Mouse (Mus musculus): ENCODE data around the gene Myl7.
"Not testable (repeated sequence)": the region's sequence is repeated elsewhere in the genome, so short reads cannot be mapped to it uniquely, and the experiment has no call there.

Myl7 gene

DNA sequence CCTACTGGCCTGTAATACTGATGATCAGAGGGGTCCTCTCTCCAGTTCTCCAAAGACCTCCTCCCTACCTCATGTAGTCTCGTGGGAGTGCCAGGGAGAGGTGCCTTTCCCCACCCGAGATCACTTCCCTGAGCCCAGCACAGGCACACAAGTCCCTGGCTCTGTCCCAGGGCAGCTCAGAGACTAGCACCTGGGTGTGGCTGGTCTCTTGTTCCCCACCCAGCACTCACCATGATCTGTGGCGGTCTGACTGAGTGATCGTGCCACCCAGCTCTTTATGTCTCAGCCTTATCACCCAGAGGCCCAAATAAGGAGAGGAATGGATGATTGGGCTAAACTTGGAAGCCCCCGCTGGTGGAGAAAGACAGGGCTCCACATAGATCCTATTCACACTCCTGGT, at the start of gene Myl7:
TSS of gene Myl7 (minus strand) at position 252 of the 400 bp plus-strand sequence.
- DNase-seq = no peak

DNA sequence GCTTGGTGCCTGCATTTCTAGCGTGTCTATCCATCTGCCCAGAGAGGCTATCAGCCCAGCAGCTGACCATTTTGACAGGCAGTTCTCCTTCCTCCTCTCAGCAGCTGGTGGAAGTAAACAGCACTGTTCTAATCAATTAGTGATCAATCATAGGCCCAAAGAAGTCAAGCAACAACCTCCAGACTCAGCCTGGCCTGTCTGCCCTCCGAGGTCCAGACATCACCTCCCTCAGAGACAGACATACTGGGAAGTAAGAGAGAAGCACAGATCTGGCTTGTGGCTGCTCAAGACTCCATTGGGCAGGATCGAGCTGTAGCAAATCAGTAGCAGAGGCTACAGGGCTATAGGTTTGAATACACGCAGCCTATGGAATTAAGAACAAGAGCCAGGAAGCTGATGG, 49.2 kb upstream of the Myl7 start:
- DNase-seq = no peak

DNA sequence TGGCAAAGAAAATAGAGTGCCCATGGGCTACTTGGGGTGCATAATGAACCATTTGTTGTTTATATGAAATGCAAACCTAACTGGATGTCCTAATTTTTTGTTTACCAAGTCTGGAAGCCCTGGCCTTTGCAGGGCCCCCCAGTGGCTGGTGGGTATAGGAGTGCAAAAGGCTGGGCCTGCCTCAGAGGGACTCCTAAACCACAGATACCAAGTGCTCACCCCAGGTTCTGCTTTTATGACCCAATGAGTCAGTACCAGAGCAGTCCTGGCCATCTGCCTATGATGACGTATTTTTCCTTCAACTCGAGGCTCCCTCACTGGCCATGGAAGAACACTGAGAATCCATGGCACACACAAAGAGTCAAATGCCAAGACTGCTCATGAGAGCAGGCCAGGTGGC, 46.5 kb upstream of the Myl7 start:
- DNase-seq = peak; percentile 26

DNA sequence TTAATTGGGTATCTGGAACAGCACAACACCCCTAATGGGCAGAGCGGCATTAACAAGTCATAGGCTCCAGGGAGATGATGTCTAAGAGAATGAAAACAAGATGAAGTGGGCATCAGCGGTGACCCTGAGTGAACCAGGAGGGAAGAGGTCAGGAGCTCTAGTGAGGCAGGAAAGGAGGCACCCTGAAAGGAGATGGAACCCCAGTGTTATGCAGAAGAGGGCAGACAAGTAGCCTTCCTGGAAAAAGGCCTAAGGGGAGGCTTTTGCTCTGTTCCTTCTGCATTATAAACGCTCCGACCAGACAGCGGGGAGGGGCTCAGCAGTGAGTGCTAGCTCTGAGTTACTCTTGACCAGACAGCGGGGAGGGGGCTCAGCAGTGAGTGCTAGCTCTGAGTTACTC, 44.4 kb upstream of the Myl7 start:
- DNase-seq = no peak

DNA sequence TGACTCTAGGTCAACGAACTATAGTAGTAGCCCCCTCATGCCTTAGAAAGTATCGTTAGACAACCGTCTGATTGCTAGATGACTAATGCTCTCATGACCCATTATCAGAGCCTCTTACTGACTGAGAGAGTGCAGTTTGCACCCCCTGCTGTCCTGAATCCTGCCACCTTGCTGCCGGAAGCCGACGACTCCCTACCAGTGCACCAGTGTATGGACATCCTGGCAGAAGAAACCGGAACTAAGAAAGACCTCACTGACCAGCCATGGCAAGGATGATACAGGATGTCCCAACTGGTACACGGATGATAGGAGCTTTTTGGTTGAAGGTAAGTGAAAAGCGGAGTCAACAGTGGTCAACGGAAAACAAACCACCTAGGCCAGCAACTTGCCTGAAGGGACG, 35.9 kb upstream of the Myl7 start:
- DNase-seq = not testable (repeated sequence)

DNA sequence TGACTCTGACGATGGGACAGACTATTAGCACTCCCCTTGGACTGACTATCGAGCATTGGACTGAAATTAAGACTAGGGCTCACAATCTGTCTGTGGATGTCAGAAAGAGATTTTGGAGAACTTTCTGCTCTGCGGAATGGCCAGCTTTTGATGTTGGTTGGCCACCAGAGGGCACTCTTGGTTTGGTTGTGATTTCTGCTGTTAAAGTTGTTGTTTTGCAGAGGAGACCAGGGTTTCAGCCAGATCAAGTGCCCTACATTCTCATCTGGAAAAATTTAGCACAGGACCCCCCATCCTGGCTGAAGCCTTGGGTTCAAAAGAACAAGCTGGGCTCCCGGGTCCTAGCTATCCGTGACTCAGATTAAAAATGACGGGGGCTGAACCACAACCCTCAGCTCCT, 33.4 kb upstream of the Myl7 start:
- DNase-seq = peak; percentile 41

DNA sequence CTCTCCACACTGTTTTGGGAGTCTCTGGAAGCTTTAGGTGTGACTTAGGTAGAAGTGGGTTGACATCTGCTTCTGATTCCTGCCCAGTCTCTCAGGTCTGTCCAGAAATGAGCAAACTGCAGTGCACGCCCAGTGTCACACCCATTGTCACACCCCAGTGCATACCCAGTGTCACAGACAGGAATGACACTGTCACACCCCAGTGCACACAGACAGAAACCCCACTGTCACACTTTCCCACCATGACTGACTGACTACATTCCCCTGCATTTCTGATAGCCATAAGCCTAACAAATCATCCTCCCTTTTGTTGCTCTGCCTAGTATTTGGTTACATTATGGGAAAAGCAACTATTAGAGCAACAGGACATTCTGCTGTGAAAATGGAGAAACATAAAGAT, 32.0 kb upstream of the Myl7 start:
- no peak for DNase-seq

DNA sequence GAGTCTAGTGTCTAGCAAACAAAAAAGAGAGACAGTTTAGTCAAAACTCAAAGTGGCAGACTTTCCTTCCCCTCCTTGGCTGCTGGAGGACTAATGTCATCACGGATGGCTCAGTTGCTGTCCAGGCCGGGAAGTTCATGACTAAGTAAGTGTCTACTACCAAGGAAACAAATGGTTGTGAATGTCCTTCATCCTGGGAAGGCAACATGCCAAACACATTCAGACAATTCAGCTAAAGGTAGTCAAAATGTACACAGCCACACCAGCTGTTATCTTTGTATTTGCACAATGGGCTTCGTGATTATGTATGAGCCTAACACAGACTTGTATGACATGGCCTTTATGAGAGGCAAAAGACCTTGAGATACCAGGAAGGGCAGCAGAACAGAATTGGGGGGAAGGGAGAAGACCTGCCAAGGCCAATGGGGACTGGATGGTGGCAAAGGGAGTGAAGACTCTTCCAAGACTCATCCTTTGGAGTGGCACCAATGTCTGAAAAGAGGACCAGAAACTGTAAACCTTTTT, 28.2 kb upstream of the Myl7 start:
- no peak for DNase-seq

DNA sequence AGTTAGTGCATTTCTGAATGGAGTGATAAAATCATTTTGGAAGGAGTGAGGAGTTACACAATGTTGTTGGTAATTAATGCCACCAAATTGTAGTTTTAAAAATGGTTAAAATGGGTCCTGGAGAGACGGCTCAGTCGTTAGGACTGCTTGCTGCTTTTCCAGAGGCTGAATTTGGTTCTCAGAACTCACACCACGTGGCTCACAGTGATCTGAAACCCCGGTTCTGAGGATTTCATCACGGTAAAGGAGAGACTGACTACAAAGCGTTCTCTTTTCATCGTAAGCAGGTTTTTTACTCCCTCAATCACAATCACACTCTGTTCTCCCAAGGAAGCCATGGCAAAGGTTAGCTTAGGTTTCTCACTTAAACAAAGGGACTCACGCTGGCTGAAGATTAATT, 26.1 kb upstream of the Myl7 start:
- DNase-seq = no peak

DNA sequence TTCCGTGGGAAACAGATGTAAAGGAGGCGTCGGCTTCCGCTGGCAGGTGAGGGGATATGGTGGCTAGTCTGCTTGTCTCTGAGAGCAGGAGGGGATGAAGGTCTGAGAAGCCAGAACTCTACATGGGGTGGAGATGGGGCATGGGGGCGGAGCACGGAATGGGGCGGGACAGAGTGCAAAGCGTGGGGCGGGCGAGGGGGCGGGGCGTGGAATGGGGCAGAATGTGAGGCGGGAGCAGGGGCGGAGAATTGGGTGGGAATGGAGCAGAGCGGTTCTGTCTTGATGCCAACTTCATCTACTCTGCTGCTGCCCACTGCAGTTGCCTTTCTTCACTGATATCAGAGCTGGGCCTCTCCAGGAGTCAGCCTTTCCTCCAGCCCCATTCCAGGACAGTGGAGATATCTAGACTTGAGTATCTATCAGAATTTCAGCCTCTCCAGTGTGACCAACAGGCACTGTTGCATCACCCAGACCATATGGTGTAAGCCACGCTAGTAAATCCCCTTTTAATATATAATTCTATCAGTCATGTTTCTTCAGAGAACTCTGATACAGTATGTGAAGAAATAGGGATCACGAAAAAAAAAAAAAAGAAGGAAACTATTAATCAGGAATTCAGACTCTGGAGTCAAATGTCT, 21.9 kb upstream of the Myl7 start:
- DNase-seq = peak; percentile 27

DNA sequence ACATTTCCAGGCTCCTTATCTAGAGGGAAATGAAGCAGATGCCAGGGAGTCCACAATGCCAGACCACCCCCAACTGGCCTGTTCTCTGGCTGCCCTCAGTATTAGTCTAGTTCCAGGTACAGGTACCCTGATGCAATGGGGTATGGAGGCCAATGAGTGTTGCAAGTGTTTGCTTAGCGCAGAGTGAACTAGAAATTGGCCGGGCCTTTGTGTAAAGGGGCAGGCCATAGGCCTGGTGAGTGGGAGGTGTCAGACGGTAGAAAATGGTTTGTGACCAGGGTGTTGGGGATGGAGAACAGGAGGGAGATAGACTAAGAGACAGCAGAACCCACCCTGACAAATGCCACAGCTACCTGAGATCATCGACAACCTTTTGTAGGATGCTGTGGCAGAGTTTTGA, 21.0 kb upstream of the Myl7 start:
- peak; percentile 64 for DNase-seq

DNA sequence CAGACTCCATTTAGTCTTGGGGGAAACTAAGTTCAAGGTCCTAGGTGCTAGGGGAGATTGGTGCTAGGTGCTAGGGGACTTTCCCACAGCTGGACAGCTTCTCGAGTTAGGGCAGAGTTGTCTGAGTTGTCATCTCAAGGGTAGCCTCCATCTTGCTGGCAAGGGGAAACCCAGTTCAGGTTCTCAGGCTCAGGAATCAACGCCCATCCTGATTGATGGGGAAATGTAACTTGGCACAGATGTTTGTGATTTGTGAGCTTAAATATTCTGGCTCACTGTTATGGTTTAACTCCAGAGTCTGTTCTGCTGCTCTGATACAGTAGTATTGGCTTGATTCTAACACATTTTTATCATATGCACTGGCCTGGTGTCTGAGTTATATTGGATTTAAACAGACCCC, 19.5 kb upstream of the Myl7 start:
- no peak for DNase-seq

DNA sequence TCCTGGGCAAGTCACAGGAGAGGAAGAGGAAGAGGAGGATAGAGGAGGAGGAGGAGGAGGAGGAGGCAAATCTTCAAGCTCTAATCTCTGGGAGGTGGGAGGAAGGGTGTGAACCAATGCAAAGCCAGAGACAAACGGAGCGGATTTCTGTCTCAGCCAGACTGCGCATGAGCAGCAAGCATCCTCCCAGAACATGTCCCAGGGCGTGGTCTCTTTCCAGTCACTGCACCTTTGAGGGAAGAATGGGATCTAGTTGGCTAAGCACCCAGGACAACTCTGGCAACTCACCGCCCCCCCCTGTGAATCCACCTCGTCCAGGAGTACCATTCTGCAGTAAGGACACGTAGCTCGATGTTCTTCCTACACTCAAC, 17.6 kb upstream of the Myl7 start:
- no peak for DNase-seq

DNA sequence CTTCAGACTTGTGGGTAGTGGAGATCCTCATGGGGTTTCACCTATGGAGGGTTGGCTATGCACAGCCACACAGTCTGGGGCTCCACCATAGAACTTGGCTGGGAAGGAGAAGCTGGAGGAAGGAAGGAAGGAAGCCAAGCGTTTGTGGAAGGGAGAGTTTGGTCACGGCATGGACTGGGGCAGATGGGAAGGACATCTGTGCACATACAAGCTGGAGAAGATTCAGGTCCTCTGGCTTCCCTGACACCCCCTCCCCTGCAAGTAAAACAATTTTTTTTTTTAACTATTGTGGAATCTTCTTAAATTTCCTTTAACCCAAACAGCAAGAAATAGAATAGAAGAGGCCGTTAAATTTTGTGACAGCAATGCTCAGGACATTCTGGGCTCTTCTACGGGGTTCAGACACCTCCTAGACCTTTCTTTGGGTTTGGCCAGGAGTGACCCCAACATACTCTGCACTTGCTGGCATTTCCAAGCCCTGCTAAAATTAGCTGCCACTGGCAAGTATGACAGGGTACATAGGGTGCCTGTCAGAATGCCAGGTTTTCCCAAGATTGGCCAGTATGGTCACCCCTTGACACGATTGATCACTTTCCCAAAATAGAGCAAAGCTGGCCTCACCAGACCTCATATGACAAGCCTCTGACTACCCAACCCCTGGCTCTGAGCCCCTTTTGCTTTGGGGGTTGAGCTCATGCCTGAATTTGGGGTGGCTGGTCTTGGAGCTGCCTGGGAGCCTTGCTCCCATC, 17.0 kb upstream of the Myl7 start:
- DNase-seq = no peak

DNA sequence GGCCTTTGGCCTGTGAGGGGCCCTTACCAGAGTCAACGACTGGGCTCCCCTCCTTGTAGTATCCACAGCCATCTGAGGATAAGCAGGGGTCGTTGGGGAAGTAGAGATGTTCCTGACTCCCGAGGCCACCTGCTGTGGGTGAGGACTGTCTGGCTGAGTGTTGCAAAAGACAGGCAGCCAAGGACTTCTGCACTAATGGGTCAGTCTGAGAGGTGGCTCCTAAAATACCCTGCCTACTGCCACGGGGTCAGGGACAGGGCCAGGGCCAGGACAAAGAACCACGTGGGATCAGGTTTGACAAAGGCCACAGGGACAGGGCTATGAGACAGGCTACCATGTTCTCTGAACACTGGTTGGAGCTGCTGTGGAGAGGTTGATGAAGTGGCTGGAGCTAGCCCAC, 16.4 kb upstream of the Myl7 start:
- no peak for DNase-seq

DNA sequence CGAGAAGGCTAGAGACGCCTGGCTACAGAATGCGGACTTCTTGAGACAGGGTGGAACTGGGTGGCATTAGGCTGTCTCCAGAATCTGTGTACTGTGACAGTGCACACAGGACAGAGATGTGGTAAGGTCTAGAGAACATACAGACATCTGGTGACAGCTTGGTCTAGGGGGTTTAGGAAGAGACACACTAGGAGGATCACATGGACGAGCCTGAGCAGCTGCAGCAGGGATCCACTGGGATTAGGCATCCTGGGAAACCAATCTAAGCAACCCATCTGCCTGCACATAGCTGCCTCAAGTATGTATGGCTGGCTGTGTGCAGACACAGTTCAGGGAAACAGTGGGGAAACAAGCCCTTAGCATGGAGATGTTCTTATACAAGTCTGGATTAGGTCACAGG, 15.4 kb upstream of the Myl7 start:
- DNase-seq = no peak

DNA sequence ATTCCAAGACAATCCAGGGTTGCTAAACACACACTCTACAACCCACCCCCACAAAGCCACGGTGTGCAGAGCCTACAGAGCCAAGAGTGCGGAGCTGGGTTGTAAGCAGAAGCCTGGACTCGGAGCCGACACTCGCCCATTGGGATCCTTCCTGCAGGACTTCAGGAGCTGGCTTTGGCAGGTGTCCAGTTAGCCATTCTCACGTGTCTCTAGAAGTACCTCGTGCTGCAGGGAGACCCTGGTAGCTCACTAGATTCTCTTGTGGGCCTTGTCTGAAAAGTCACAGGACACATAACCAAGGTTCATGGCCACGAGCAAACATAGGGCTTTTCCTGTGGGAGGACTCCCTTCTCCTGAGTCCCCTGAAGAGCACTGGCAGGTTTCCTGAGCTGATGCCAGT, 14.7 kb upstream of the Myl7 start:
- peak; percentile 24 for DNase-seq

DNA sequence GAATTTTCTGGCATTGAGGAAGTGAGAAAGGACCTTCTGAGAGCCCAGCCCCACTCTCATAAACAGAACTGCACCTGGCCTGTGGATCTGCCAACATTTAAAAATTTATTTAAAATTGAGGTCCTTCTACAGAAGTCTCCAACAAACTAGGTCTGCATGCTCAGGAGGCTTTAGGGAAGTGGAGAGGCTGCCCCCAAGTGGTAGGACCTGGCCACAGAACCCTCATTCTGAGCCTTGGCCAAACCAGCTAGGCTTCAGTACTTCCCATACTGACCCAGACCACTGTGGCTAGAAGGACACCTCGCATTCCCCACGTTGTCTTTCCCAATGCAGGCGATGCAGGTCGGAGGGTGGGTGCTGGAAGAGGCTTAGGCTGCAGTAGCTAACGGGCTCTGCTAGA, 14.1 kb upstream of the Myl7 start:
- peak; percentile 74 for DNase-seq

DNA sequence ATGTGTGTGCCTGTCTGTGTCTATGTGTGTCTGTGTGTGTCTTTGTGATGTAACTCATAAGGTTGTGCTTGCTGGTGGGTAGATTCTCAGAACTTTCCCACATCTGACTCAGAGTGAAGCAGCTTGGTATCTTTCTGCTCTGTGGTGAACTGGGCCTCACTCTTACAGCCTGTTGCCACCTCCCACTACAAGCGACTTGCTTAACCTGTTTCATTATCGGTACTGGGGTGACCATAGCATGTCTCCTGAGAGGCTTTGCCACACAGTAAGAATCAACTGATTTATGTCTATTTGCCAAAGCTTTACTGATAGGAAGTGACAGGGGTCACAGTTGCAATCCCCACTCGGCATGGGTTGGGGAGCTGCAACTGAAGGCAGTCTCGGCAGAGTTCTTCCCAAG, 10.1 kb upstream of the Myl7 start:
- DNase-seq = no peak

DNA sequence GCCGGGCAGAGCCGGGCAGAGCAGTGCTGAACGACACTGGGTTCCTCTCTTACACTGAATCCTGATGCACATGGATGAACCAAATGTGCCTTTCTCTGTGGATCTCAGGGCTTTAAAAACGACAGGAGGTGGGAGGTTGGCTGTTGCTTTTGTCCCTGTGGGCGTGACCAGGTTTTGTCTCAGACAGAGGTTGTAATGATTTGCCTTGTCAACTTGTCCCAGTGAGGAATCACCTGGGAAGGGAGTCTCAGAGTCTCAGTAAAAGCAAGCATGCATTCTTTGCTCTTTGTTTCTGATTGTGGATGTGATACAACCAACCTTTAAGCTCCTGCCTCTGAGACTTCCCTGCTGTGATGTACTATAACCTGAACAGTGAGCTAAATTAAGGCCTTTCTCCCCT, 8.5 kb upstream of the Myl7 start:
- DNase-seq = no peak

DNA sequence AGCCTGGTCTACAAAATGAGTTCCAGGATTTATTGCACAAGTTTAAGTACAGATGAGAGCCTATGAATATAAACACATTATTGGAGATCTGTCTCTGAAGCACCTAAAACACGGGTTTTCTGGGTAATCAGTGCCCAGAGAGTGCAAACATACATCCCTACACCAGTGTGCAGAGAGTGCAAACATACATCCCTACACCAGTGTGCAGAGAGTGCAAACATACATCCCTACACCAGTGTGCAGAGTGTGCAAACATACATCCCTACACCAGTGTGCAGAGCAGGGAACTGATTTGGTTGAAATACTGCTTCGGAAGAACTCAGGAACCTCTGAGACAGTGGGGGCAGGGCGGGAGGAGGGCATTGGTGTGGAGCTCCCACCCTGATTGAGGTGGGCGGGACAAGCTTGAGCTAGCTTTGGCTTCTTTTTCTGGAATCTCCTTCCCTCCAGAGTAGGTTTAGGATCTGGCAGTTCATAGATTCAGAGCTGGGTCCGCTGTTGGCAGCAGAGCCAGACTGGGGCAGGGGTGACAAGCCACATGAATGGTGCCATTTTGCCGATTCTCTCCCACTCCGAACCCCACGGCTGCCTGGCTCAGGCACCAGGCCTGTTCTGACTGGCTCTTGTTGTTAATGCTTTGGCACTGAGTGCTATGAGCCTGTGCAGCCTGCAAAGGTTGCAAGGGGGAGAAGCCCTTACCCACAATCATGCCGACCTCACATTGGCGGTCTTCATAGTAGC, 7.4 kb upstream of the Myl7 start:
- DNase-seq = no peak

DNA sequence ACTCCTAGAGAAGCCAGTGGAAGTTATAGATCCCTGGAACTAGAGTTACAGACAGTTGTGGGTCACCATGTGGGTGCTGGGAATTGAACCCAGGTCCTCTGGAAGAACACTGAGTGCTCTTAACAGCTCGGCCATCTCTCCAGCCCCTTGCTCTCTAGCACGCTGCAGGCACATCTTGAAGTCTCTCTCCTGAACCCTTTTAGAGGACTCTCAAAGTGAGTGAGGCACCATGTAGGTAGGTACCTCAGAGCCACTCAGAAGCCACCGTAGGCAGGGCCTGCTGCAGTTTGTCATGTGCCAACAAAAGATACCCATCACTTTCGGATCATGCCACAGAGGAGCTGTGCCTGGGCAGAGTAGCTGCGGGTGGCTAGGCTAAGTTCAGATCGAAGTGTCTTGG, 6.3 kb upstream of the Myl7 start:
- no peak for DNase-seq

DNA sequence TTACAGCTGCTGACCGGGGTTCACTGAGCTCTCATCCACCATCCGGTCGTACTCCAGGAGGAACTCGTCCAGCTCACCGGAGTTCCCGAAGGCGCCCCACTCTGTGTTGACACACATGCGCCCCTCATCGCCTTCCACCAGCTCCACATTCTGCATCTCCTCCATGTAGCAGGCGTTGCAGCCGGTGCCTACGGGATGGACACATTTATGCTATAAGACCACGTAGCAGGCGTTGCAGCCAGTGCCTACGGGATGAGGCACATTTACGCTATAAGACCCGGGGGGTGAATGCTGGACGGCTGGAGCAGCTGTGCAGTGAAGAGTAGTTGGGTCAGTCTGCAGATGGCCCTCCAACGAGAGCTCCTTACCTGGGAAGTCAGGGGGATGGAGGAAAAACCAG, 5.8 kb upstream of the Myl7 start:
- no peak for DNase-seq

DNA sequence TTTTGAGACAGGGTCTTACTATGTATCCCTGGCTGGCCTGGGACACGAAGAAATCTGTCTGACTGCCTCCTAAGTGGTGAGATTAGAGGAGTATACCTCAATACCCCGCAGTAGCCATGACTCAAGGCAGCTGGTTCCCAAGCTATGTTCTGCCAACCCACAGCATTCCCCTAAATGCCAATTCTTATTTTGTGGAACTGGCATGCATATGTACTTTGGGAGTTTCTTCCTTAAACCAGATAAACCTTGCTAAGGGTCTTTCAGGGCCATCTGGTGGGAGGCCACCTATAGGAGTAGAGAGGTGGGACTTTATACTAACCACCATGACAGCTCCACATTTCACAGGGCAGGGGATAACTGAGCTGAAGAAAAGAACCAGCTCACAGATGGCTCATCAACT, 5.3 kb upstream of the Myl7 start:
- DNase-seq = no peak
